Mouse (Mus musculus): ENCODE measurements around the gene Iqcj.
"Not testable (repeated sequence)": the region's sequence is repeated elsewhere in the genome, so short reads cannot be mapped to it uniquely, and the experiment has no call there.

Gene Iqcj

DNA sequence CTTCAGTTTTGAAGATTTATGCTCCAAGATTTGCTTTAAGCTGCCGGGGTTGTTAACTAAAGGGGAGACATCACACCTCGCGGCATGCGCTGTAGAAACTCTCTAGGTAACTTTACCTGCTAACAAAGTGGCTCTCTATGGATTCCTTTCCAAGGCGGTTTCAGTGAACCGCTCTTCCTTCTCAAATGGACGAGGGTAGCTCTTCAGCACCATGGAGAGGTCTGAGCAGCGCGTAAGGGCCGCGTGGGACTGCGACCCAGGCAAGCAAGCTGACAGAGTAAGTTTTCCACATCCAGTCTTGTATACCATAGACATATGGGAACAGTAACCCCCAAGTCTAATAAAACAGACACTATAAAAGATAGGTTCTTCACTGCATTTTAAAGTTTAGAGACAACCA, 172.7 kb downstream of the Iqcj start, which contains the start of gene Schip1:
Schip1 (plus strand) TSS at position 72 of the 400 bp plus-strand sequence.
- in situ Hi-C loops (cut with MboI, MseI): loop anchor here in 1 of 2 experiments (25.0 kb wide), 1 partner anchor 702 kb away; the partner anchor contains the start of gene Mlf1

DNA sequence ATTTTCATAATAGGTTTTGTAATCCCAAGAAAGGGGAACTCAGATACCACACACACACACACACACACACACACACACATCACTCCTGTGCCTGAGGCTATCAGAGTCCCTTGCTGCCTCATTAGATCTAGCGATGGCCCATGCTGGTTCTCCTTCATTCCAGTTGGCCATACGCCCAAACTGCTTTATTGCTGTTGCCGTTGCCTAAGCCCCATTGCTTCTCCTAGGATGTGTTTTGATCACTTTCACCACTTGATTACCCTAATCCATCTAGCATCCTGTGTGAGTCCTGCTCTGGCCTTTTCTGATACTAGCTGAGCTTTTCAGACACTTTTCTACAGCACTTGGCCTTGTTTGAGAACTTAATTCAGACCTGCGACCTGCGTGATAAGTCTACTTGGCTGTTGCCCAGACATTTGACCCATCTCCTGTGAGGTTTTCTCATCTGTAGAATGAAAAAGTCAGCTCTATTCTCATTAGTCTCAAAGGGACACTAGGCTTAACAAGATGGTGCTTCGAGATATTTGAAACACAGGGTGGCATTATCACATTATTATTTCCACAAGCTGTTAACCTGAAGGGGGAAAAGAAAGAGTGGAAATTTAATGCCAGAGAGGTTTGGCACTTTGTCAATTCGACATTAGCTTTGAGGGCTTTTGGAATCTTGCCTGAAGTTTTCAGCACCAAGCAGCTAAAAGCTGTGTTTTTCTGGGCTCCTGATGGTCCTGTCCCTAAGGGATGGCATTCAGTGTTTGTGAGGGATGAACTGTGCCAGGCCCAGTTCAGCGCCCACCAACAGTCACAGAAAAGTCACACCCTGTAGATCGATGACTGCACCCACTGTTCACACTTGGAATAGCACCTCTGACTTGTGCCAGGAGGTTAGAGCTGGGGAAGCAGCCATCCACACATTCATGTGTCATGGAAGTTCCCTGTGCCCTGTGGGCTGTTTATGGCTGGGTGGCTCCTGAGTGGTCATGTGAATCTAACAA, 179.7 kb downstream of the Iqcj start:
- in situ Hi-C loops (cut with MboI, MseI): loop anchor here in 1 of 2 experiments (25.0 kb wide), 1 partner anchor 709 kb away; the partner anchor contains the start of gene Mlf1

DNA sequence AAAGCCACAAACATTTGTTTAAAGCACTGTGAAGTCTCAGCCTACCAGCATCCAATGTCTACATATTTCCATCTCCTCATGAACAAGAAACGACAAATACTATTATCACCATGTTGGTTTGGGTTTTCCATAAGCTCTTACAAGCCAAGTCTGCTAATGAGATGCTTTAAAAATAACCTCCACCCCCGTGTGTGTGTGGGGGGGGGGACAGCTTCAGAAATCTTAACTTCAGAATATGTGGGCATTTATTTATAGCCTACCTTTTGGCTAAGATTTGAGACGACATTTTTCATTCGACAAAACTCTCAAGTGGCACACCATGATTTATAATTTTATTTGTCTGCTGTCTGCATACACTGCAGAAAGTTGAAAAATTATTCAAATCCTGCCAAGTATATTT, 185.4 kb downstream of the Iqcj start:
- in situ Hi-C loops (cut with MboI, MseI): no loop called here

DNA sequence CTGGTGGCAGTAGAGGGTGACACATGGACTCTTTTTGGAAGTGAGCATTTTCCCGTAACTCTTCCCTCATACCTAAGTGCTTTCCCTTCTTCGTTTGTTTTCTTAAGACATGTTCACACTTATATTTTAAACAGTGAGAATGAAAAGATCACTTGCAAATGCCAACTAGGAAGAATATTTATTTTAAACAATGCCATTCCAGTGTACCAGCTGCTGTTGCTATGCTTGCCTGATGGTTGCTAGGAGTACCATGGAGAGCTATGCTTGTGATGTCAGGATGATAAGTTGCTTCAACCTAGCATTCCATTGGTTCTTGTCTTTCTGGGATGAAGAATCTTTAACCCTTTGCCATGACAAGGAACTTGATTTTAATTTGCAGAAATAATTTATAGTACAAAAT, 193.0 kb downstream of the Iqcj start:
- in situ Hi-C loops (cut with MboI, MseI): no loop called here

DNA sequence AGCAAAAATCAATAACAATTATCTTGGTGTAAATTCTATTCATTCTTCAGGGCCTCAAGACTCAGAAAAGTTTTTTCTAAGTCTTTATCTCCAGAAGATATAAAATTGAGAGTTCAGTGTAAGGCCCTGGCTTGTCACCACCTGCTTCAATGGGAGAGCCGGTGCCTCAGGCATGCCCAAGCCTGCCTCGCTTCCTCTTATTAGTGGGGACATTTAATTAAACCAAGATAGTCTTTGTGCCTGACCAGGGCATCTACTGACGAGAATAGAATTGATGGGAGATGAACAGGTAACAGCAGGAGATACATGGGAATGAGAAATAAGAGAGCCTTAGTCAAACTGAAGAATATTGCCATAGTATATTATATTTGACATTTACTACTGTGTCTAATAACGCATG, 200.1 kb downstream of the Iqcj start:
- in situ Hi-C loops (cut with MboI, MseI): loop anchor here in 1 of 2 experiments (5.0 kb wide), 2 partner anchors 50 to 70 kb away; no protein-coding TSS in a partner anchor

DNA sequence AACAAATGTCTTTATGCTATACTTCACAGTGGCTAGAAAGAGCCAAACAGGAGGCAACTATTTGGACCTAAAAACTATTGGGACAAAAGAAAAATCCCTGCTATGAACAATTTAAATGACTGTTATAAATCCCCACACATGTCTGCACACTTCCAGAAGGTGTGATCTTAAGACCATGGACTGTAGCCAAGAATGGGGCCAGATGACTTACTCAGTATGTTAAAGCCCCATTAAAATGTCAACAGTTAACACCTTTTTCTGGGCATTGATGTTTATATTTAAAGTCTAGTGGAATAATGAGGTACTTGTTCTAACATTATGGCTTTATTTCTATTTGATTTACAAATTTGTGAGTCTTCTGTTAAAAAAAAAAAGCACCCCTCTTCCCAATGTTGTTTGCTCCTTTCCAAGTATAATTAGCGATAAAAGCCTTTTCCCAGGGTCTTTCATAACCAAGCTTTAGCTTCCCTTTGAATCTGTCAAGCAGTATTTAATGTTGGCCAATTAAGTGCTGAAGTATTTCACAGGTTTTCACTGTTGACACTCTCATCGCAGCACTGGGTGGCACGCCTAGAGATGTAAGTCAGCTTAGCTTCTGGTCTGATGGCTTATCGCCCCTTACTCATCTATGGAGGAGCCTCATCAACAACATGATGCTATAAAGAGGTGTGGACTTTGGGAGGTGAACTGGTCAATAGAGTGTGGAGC, 204.9 kb downstream of the Iqcj start:
- in situ Hi-C loops (cut with MboI, MseI): no loop called here

DNA sequence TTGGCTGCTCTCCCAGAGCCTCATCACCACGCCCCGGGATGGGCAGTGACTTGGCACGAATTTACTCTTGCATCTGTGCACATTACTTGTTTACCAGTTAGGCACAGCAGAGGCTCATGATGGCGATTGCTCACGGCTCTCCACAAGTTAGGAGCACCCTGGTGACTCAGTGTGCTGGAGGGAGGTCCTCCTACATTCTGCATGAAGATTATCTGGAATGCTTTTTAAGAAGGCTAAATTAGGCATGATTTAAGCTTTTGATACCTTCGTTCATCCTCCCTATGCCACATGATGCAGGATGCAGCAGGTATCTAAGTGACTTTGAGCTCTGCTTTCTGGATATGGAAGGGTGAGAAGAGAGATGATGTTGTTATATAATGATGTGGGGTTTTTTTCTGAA, 207.5 kb downstream of the Iqcj start:
- in situ Hi-C loops (cut with MboI, MseI): not testable (repeated sequence)

DNA sequence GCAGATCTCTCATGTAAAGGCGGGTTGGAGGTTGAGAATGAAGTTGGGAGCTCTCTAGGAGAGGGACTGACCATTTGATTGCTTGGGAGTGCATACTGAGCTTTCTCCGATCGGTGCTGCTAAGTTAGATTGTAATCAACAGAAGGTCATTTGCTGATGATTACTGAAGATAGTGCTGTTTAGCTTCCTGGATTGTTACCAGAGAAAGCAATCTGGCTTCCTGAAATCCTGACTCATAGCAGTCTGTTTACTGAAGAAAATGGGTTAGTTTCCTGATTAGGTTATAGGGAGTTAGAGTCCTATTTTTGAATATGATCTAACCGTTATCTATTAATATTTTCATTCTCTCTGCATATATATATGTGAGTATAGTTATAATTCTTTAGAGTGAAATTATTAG, 209.3 kb downstream of the Iqcj start:
- in situ Hi-C loops (cut with MboI, MseI): no loop called here

DNA sequence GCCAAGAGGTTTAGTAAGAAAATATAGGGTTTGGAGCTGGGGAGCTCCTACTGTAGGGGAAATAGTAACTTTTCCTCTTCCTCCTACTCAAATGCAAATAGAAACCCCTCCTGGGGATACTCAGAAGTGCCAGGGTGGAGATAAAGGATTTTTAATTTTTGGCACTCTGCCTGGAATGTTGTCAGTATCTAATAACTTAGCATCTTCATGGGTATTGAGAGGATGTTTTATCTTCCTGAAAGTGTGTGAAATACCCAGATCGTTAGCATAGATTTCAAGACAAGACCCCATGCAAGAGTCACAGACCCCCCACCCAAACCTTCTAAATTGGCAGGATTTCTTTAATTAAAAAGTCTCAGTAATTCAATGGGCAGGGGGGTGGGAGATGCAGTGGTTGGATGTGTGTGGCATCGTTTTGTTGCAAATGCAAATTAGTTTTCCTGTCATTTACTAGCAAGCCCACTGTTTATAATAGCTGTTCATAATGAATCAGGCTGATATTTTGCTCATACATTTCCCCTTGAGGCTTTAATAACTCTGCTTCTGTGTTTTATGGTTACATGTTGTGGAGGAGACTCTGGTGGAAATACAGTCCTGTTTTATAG, 213.2 kb downstream of the Iqcj start:
- in situ Hi-C loops (cut with MboI, MseI): no loop called here

Data from T-helper 17 cell (primary cell).